Mouse (Mus musculus) MEL (cell line): ENCODE measurements around the gene Palmd. TPM values are rescaled to one million over a fixed set of nuclear protein-coding genes. Genes with fewer than 3 reads are reported as not detected.

Experiments used
- DNase-seq: peaks from one replicate; pipeline ENCODE4 v3.0.0; 2011; ENCODE audit warnings: low read depth, low spot score
- H3K27ac ChIP-seq: 2 replicates; pipeline ENCODE4 v1.5.1; 2012; ENCODE audit warnings: low read depth, mild to moderate bottlenecking, control low read depth, low read length, moderate library complexity; ENCODE audit not compliant: control insufficient read depth
- H3K27me3 ChIP-seq, 2 experiments: fragments of 150-350 bp in 1 of 2; sonication (generic) in 1 of 2; 2 replicates each; pipeline ENCODE4 v1.6.1; 2012; ENCODE audit warnings: low read length in 2 of 2, mild to moderate bottlenecking in 2 of 2, improper control_type of control experiment in 1 of 2, moderate library complexity in 1 of 2; ENCODE audit not compliant: insufficient read depth in 2 of 2, control insufficient read depth in 1 of 2
- H3K36me3 ChIP-seq, 2 experiments: 2 replicates each; pipeline ENCODE4 v1.6.1; 2012 to 2014; ENCODE audit warnings: low read length in 2 of 2, improper control_type of control experiment in 1 of 2, inconsistent platforms in 1 of 2, mild to moderate bottlenecking in 1 of 2; ENCODE audit not compliant: insufficient read depth in 2 of 2, control insufficient read depth in 1 of 2
- H3K4me1 ChIP-seq, 2 experiments: fragments of 150-350 bp in 1 of 2; sonication (generic) in 1 of 2; 2 replicates each; pipeline ENCODE4 v1.6.1; 2012; ENCODE audit warnings: low read length in 2 of 2, improper control_type of control experiment in 1 of 2, mild to moderate bottlenecking in 1 of 2; ENCODE audit not compliant: insufficient read depth in 2 of 2, control insufficient read depth in 1 of 2
- H3K4me3 ChIP-seq, 2 experiments: fragments of 150-350 bp in 1 of 2; sonication (generic) in 1 of 2; 2 replicates each; pipeline ENCODE4 v1.5.1; 2012; ENCODE audit warnings: low read depth in 2 of 2, low read length in 2 of 2, mild to moderate bottlenecking in 2 of 2, moderate library complexity in 2 of 2, control low read depth in 1 of 2, improper control_type of control experiment in 1 of 2; ENCODE audit not compliant: control insufficient read depth in 1 of 2, insufficient read depth in 1 of 2
- H3K79me2 ChIP-seq: 2 replicates; pipeline ENCODE4 v1.6.1; 2012; ENCODE audit warnings: mild to moderate bottlenecking, low read length, moderate library complexity; ENCODE audit not compliant: control insufficient read depth, poor library complexity, insufficient read depth
- H3K9ac ChIP-seq: 2 replicates; pipeline ENCODE4 v1.6.1; 2012; ENCODE audit warnings: low read depth, mild to moderate bottlenecking, control low read depth, low read length, moderate library complexity; ENCODE audit not compliant: control insufficient read depth, poor library complexity, severe bottlenecking
- H3K9me3 ChIP-seq: fragments of 150-350 bp; sonication (generic); replicated peaks from 2 replicates; pipeline ENCODE4 v1.6.1; 2012; ENCODE audit warnings: mild to moderate bottlenecking, low read length, improper control_type of control experiment, moderate library complexity; ENCODE audit not compliant: insufficient read depth
- CHD1 ChIP-seq: IDR thresholded peaks from 2 replicates; pipeline ENCODE4 v1.6.1; 2012; ENCODE audit warnings: low read depth, mild to moderate bottlenecking, inconsistent platforms, low read length, improper control_type of control experiment
- CHD2 ChIP-seq: IDR thresholded peaks from 2 replicates; pipeline ENCODE4 v1.6.1; 2011; ENCODE audit warnings: low read length, improper control_type of control experiment
- CTCF ChIP-seq, 3 experiments: IDR thresholded peaks in 2 of 3; conservative IDR thresholded peaks in 1 of 3; 2 replicates each; pipeline ENCODE4 v1.5.1; 2011 to 2012; ENCODE audit warnings: low read length in 3 of 3, low read depth in 2 of 3, mild to moderate bottlenecking in 2 of 3, improper control_type of control experiment in 1 of 3, inconsistent platforms in 1 of 3, mixed read lengths in 1 of 3, moderate library complexity in 1 of 3; ENCODE audit not compliant: control insufficient read depth in 1 of 3, insufficient read depth in 1 of 3, poor library complexity in 1 of 3, severe bottlenecking in 1 of 3
- E2F4 ChIP-seq: IDR thresholded peaks from 2 replicates; pipeline ENCODE4 v1.6.1; 2011; ENCODE audit warnings: low read depth, low read length, improper control_type of control experiment, borderline replicate concordance
- EP300 ChIP-seq, 2 experiments: IDR thresholded peaks; 2 replicates each; pipeline ENCODE4 v1.6.1; 2011; ENCODE audit warnings: improper control_type of control experiment in 2 of 2, low read length in 2 of 2, low read depth in 1 of 2, mild to moderate bottlenecking in 1 of 2
- ETS1 ChIP-seq: IDR thresholded peaks from 2 replicates; pipeline ENCODE4 v1.6.1; 2012; ENCODE audit warnings: low read depth, mild to moderate bottlenecking, inconsistent platforms, low read length, improper control_type of control experiment, moderate library complexity
- GABPA ChIP-seq: IDR thresholded peaks from 2 replicates; pipeline ENCODE4 v1.6.1; 2012; ENCODE audit warnings: low read depth, mild to moderate bottlenecking, inconsistent platforms, low read length, improper control_type of control experiment, moderate library complexity
- GATA1 ChIP-seq: IDR thresholded peaks from 2 replicates; pipeline ENCODE4 v1.6.1; 2011; ENCODE audit warnings: low read depth, low read length, improper control_type of control experiment
- HCFC1 ChIP-seq: IDR thresholded peaks from 2 replicates; pipeline ENCODE4 v1.6.1; 2012; ENCODE audit warnings: low read depth, mild to moderate bottlenecking, inconsistent platforms, low read length, improper control_type of control experiment, moderate library complexity
- JUND ChIP-seq: IDR thresholded peaks from 2 replicates; pipeline ENCODE4 v1.6.1; 2011; ENCODE audit warnings: low read depth, mild to moderate bottlenecking, improper control_type of control experiment, low read length
- MAX ChIP-seq: IDR thresholded peaks from 2 replicates; pipeline ENCODE4 v1.6.1; 2011; ENCODE audit warnings: low read length, improper control_type of control experiment
- MAZ ChIP-seq: IDR thresholded peaks from 2 replicates; pipeline ENCODE4 v1.6.1; 2012; ENCODE audit warnings: low read depth, mild to moderate bottlenecking, inconsistent platforms, low read length, improper control_type of control experiment
- MEF2A ChIP-seq: IDR thresholded peaks from 2 replicates; pipeline ENCODE4 v1.6.1; 2014; ENCODE audit warnings: low read depth, mild to moderate bottlenecking, inconsistent platforms, low read length, improper control_type of control experiment; ENCODE audit not compliant: poor library complexity, insufficient replicate concordance, severe bottlenecking; ENCODE audit errors: extremely low read depth
- MYB ChIP-seq: IDR thresholded peaks from 2 replicates; pipeline ENCODE4 v1.6.1; 2011; ENCODE audit warnings: mild to moderate bottlenecking, low read depth, low read length, improper control_type of control experiment
- MYC ChIP-seq: IDR thresholded peaks from 2 replicates; pipeline ENCODE4 v1.6.1; 2011; ENCODE audit warnings: low read depth, mild to moderate bottlenecking, low read length, improper control_type of control experiment, moderate library complexity
- NELFE ChIP-seq: IDR thresholded peaks from 2 replicates; pipeline ENCODE4 v1.6.1; 2011; ENCODE audit warnings: low read depth, low read length, improper control_type of control experiment
- POLR2A ChIP-seq, 2 experiments: IDR thresholded peaks; 2 replicates each; pipeline ENCODE4 v1.6.1; 2011 to 2012; ENCODE audit warnings: low read length in 2 of 2, mild to moderate bottlenecking in 2 of 2, control low read depth in 1 of 2, improper control_type of control experiment in 1 of 2, low read depth in 1 of 2, moderate library complexity in 1 of 2; ENCODE audit not compliant: control insufficient read depth in 1 of 2, insufficient read depth in 1 of 2, poor library complexity in 1 of 2
- SIN3A ChIP-seq: IDR thresholded peaks from 2 replicates; pipeline ENCODE4 v1.6.1; 2012; ENCODE audit warnings: low read length, improper control_type of control experiment, inconsistent platforms
- TCF12 ChIP-seq: IDR thresholded peaks from 2 replicates; pipeline ENCODE4 v1.6.1; 2014; ENCODE audit warnings: low read depth, mild to moderate bottlenecking, inconsistent platforms, low read length, improper control_type of control experiment, moderate library complexity
- UBTF ChIP-seq: IDR thresholded peaks from 2 replicates; pipeline ENCODE4 v1.6.1; 2012; ENCODE audit warnings: low read depth, mild to moderate bottlenecking, inconsistent platforms, low read length, improper control_type of control experiment, moderate library complexity, borderline replicate concordance; ENCODE audit not compliant: insufficient read depth
- USF1 ChIP-seq: IDR thresholded peaks from 2 replicates; pipeline ENCODE4 v1.6.1; 2014; ENCODE audit warnings: low read depth, mild to moderate bottlenecking, inconsistent platforms, low read length, improper control_type of control experiment, moderate library complexity
- USF2 ChIP-seq, 2 experiments: IDR thresholded peaks; 2 replicates each; pipeline ENCODE4 v1.6.1; 2011 to 2012; ENCODE audit warnings: improper control_type of control experiment in 2 of 2, low read length in 2 of 2, borderline replicate concordance in 1 of 2, inconsistent platforms in 1 of 2, low read depth in 1 of 2, mild to moderate bottlenecking in 1 of 2; ENCODE audit not compliant: insufficient read depth in 1 of 2
- ZKSCAN1 ChIP-seq: IDR thresholded peaks from 2 replicates; pipeline ENCODE4 v1.6.1; 2012; ENCODE audit warnings: low read depth, mild to moderate bottlenecking, inconsistent platforms, low read length, improper control_type of control experiment, moderate library complexity
- ZMIZ1 ChIP-seq: IDR thresholded peaks from 2 replicates; pipeline ENCODE4 v1.6.1; 2012; ENCODE audit warnings: low read depth, mild to moderate bottlenecking, inconsistent platforms, low read length, improper control_type of control experiment, moderate library complexity
- polyA plus RNA-seq, 2 experiments: library from polyadenylated mRNA; stranded (reverse) in 1 of 2; unstranded in 1 of 2; fragments of >175 nt in 1 of 2; fragments of >200 nt in 1 of 2; gene quantifications; 2 replicates each; pipeline versions ENCODE4 v1.2.1 to v1.2.4; 2012; ENCODE audit warnings: low replicate concordance in 2 of 2, low read depth in 1 of 2; ENCODE audit not compliant: insufficient read length in 2 of 2, insufficient read depth in 1 of 2, missing spikeins in 1 of 2
- total RNA-seq: library from RNA; depleted of rRNA; stranded (reverse); fragments of 300-350 nt; gene quantifications from 2 replicates; pipeline ENCODE4 v1.2.3, GENCODE M21; 2012

The Palmd gene
- total and polyA plus RNA-seq, 3 experiments, result 0.08 TPM; not detected in 2

DNA sequence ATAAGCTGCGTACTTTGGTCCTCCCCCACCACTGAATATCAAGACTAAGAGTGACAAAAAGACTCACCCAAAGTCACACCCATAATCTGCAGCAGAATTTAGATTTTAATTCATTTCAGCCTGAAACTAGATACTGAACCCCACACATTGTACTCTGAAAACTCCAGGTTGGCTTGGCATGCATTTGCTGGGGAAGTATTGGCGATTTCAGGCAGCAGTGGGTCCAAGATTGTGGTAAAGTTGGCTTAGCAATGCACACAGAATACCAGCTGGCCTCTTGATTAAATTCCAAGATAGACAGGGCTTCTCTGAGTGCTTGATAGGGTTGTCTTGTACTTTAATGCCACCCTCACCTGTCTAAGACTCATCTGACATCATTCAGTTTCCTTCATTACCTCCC, 24.2 kb upstream of the Palmd start:
- Histone ChIP-seq H3K9me3 (no peaks in the 10 kb centered on the region), H3K27me3 (no peaks in the 10 kb centered on the region), H3K36me3 (peaks cover 0 to 2% of the 10 kb centered on the region in 2 experiments; a peak in 1 of 4 replicates), H3K4me3 (no peak overlapping the region), H3K79me2 (no peaks in the 10 kb centered on the region), H3K27ac (no peak overlapping the region), H3K4me1 (no peaks in the 10 kb centered on the region), H3K9ac (no peak overlapping the region)
- no peak for DNase-seq
- no peak for TF ChIP-seq MAZ
- TF ChIP-seq JUND, result no peak
- TF ChIP-seq MEF2A, result no peak
- TF ChIP-seq USF2 (IDR thresholded peaks at IDR 0.05; ENCODE audit: borderline replicate concordance in 1 of 2, insufficient read depth in 1 of 2, low read depth in 1 of 2, low read length in 2 of 2), result no peak
- no peak for TF ChIP-seq SIN3A
- no peak for TF ChIP-seq ZKSCAN1
- TF ChIP-seq HCFC1, result no peak
- TF ChIP-seq EP300 (IDR thresholded peaks at IDR 0.05; ENCODE audit: low read depth in 1 of 2, low read length in 2 of 2), result no peak
- no peak for TF ChIP-seq MYC
- TF ChIP-seq ZMIZ1, result no peak
- TF ChIP-seq USF1, result no peak
- TF ChIP-seq E2F4, result no peak
- TF ChIP-seq MAX, result no peak
- TF ChIP-seq CHD1, result no peak

- no peaks in the 10 kb centered on the region; a peak in 1 of 4 replicates for H3K36me3 ChIP-seq
- no peak overlapping the region for H3K27ac ChIP-seq
- no peaks in the 10 kb centered on the region for H3K27me3 ChIP-seq
- no peaks in the 10 kb centered on the region for H3K9me3 ChIP-seq
- no peak overlapping the region for H3K4me3 ChIP-seq
- TF ChIP-seq TCF12, result no peak
- no peak for TF ChIP-seq ETS1
- TF ChIP-seq CTCF (IDR thresholded peaks at IDR 0.05 in 2 of 3, conservative IDR thresholded peaks at IDR 0.05 in 1 of 3; ENCODE audit: control insufficient read depth in 1 of 3, insufficient read depth in 1 of 3, low read depth in 2 of 3, low read length in 3 of 3, poor library complexity in 1 of 3, severe bottlenecking in 1 of 3), result no peak
- no peak for TF ChIP-seq MAX
- TF ChIP-seq GABPA, result no peak
- TF ChIP-seq NELFE, result no peak
- peak in 1 of 2 experiments; percentile 39; a peak in 1 of 4 replicates for TF ChIP-seq EP300 (IDR thresholded peaks at IDR 0.05; ENCODE audit: low read depth in 1 of 2, low read length in 2 of 2)
- no peak for TF ChIP-seq CHD2
- TF ChIP-seq UBTF, result no peak
- peak; percentile 37; the same call in 1 of the 2 replicates for TF ChIP-seq GATA1
- TF ChIP-seq MYB, result no peak
- TF ChIP-seq POLR2A (IDR thresholded peaks at IDR 0.05; ENCODE audit: control insufficient read depth in 1 of 2, insufficient read depth in 1 of 2, low read depth in 1 of 2, low read length in 2 of 2, poor library complexity in 1 of 2), result no peak
- TF ChIP-seq, all 39 proteins: peak for 2
- no peak for DNase-seq
- no peaks in the 10 kb centered on the region for H3K79me2 ChIP-seq
- H3K9ac ChIP-seq, result no peak overlapping the region
- H3K4me1 ChIP-seq, result peaks cover 0 to 4% of the 10 kb centered on the region in 2 experiments; a peak in 1 of 4 replicates
Observed at GRCm38 (mm10) chr3:116991180-116991579, 22.4 kb upstream of the Palmd start.
